Mouse (Mus musculus) heart, postnatal 0 days (tissue): ENCODE measurements at regions not wholly inside any gene's neighbourhood (a gene's known extent, or its start where the extent isn't known, plus 50 kb on each side); places are given as distances from the start of the nearest gene placed in this dataset.
"Not testable (repeated sequence)": the region's sequence is repeated elsewhere in the genome, so short reads cannot be mapped to it uniquely, and the experiment has no call there.

Experiments used
- ATAC-seq: fragments of 200-750 bp; cut with Nextera tagmentation; 2 replicates; pipeline ENCODE4 v1.8.0; 2017; ENCODE audit warnings: low read depth, moderate number of reproducible peaks, moderate library complexity; ENCODE audit not compliant: insufficient read depth
- DNase-seq: peaks from one replicate; pipeline ENCODE4 v3.0.0-alpha.2; 2016; ENCODE audit warnings: low spot score
- H3K27ac ChIP-seq: fragments of 300-500 bp; sonication (generic); 2 replicates; pipeline ENCODE4 v1.5.1; 2014; ENCODE audit warnings: low read depth, mild to moderate bottlenecking
- H3K27me3 ChIP-seq: fragments of 300-500 bp; sonication (generic); 2 replicates; pipeline ENCODE4 v1.6.1; 2014; ENCODE audit warnings: low read length, mixed read lengths; ENCODE audit not compliant: control insufficient read depth, insufficient read depth
- H3K36me3 ChIP-seq: fragments of 300-500 bp; sonication (generic); replicated peaks from 2 replicates; pipeline ENCODE4 v1.6.1; 2014; ENCODE audit warnings: low read length, mixed read lengths; ENCODE audit not compliant: control insufficient read depth, insufficient read depth
- H3K4me1 ChIP-seq: fragments of 300-500 bp; sonication (generic); 2 replicates; pipeline ENCODE4 v1.6.1; 2014; ENCODE audit warnings: antibody characterized with exemption; ENCODE audit not compliant: control insufficient read depth, insufficient read depth
- H3K4me2 ChIP-seq: fragments of 300-500 bp; sonication (generic); 2 replicates; pipeline ENCODE4 v1.6.1; 2014; ENCODE audit warnings: low read depth, mild to moderate bottlenecking, low read length, moderate library complexity
- H3K4me3 ChIP-seq: fragments of 300-500 bp; sonication (generic); 2 replicates; pipeline ENCODE4 v1.5.1; 2014; ENCODE audit warnings: low read depth, low read length
- H3K9ac ChIP-seq: fragments of 300-500 bp; sonication (generic); replicated peaks from 2 replicates; pipeline ENCODE4 v1.6.1; 2014; ENCODE audit warnings: low read depth, low read length, mixed read lengths
- H3K9me3 ChIP-seq: fragments of 300-500 bp; sonication (generic); replicated peaks from 2 replicates; pipeline ENCODE4 v1.6.1; 2016; ENCODE audit warnings: low read length; ENCODE audit not compliant: control insufficient read depth
- CTCF ChIP-seq: IDR thresholded peaks from 2 replicates; pipeline ENCODE4 v1.5.1; 2016; ENCODE audit warnings: antibody characterized with exemption, control low read depth, low read depth
- EP300 ChIP-seq: IDR thresholded peaks from 2 replicates; pipeline ENCODE4 v1.6.1; 2016; ENCODE audit warnings: antibody characterized with exemption, low read depth
- WGBS: fragments of 180-500 bp; shearing (Covaris S2); extraction: QIAGEN DNeasy Blood & Tissue Kit; methylation state at CpG from one replicate; pipeline ENCODE4 v1.1.7; 2014; 5-methylcytosine and 5-hydroxymethylcytosine counted together

DNA sequence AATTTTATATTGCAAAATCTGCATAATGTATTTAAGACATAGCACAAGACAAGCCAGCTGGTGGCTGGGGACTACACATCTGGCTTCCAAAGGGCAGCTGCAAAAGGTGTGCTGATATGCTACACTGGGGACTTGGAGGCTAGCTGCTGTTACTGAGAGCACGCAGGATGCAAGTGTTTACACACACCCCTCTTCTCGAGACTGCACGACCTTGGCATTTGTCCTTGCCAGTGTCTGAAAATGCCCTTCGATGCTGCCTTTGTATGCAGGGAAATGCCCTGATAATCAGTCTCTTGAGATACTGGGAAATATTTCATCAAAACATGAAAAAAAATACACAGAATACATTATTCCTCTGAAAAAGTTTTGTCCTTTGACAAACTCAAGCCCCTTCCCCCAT is 86.3 kb downstream of the Elovl4 start:
- no peak for TF ChIP-seq EP300
- no peak for TF ChIP-seq CTCF
- no peak for DNase-seq
- Histone ChIP-seq H3K4me2 (no peak overlapping the region), H3K36me3 (no peaks in the 10 kb centered on the region), H3K4me1 (0 out of 2 replicates have a peak, but pooled peaks cover 9% of the 10 kb centered on the region), H3K4me3 (no peak overlapping the region), H3K27me3 (no peaks in the 10 kb centered on the region), H3K9ac (no peak overlapping the region), H3K9me3 (no peaks in the 10 kb centered on the region), H3K27ac (no peak overlapping the region)
- no peak; the same call in 1 of the 2 replicates for ATAC-seq
- WGBS, result 16% methylated on average over 4 of the region's 4 CpGs

DNA sequence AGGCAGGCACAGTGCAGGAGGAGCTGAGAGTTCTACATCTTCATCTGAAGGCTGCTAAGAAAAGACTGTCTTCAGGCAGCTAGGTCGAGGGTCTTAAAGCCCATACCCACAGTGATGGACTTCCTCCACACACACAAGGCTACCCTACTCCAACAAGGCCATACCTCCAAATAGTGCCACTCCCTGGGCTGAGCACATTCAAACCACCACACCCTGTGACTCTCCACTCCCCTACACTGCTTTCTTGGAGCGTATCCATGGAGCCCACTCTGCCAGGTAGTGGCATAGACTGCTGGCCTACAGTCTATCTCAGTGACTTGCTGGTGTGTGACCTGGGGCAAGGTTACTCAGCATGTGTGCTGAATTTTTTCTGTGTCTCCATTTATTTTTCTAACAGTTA is 88.0 kb downstream of the Elovl4 start:
- H3K36me3 ChIP-seq, H3K4me1 ChIP-seq, DNase-seq, H3K9ac ChIP-seq, H3K4me3 ChIP-seq, ATAC-seq, H3K4me2 ChIP-seq, H3K27ac ChIP-seq, H3K27me3 ChIP-seq, H3K9me3 ChIP-seq: not testable (repeated sequence)
- WGBS, result 97% methylated on average over 2 of the region's 2 CpGs

DNA sequence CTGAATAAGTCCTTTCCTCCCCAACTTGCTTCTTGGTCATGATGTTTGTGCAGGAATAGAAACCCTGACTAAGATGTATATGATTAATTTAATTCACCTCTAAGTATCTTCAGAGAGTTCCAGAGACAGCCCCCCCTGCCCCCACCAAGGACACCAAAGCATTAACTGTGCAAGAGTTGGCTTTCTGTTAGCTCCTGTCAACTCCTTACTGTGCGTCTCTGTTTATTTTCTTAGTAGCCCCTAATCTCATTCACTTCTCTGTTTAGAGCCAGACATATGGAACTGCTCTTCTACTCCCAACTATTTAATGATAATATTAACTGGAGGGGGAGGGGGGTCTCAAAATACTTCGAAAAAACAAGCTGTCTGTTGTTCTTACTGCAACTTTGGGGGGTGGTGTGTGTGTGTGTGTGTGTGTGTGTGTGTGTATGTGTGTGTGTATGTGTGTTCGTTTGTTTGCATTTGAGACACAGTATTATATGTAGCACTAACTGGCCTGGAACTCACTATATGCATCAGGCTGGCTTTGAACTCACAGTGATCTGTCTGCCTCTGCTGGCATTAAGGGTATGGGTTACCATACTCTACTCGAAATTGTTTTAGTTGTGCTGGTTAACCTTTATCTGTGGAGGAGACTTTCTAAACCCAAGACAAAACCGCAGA is 89.8 kb downstream of the Elovl4 start:
- Histone ChIP-seq H3K9me3 (no peaks in the 10 kb centered on the region), H3K27ac (no peak overlapping the region), H3K27me3 (no peaks in the 10 kb centered on the region), H3K4me3 (no peak overlapping the region), H3K4me2 (no peak overlapping the region), H3K9ac (no peak overlapping the region), H3K4me1 (0 out of 2 replicates have a peak, but pooled peaks cover 9% of the 10 kb centered on the region), H3K36me3 (no peaks in the 10 kb centered on the region)
- 41% methylated on average over 5 of the region's 5 CpGs for WGBS
- peak; percentile 41; the same call in 1 of the 2 replicates for ATAC-seq
- TF ChIP-seq CTCF (no peak), EP300 (no peak)
- no peak for DNase-seq

DNA sequence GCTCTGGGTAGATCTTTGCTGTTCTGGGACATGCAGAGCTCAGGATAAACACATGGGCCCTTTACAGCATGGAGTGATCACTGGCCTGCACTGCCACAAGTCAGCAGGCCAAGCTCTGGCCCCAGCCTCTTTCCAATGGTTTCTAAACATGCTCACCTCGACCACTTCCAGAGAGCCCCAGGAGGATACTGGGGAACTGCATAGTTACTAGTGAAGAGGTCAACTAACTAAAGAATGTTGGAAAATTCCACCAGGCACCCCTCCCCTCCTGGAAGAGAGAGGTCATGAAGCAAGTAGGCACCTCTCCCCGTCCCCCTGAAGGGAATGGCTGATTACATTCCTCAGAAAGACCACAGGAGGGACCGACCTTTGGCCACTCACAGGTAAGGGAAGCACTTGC is 98.7 kb downstream of the Elovl4 start:
- H3K9ac ChIP-seq, result no peak overlapping the region
- no peaks in the 10 kb centered on the region for H3K27me3 ChIP-seq
- H3K36me3 ChIP-seq, result no peaks in the 10 kb centered on the region
- H3K27ac ChIP-seq, result no peak overlapping the region
- ATAC-seq, result no peak
- TF ChIP-seq EP300 (no peak), CTCF (no peak)
- WGBS, result 60% methylated on average over 3 of the region's 3 CpGs
- no peaks in the 10 kb centered on the region for H3K4me1 ChIP-seq
- H3K9me3 ChIP-seq, result no peaks in the 10 kb centered on the region
- DNase-seq, result no peak
- H3K4me2 ChIP-seq, result no peak overlapping the region
- H3K4me3 ChIP-seq, result no peak overlapping the region

DNA sequence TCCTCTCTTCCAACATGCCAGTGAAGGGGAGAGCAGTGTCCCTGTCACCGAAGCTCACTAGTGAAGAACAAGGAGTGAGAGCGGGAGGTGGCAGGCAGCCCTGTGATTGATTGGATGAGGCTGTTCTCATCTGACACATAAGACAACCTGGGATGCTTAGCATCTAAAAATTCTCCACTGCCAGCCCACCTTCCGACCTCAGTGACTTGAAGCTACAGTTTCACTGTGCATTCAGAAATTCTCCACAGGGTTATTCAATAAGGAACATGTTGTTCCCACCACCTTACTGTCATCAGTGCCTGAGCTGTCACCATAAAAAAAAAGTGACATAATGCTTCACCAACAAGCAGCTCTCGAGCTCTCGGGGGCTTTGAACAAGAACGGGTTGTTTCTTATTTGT is 100.0 kb downstream of the Elovl4 start:
- H3K4me1 ChIP-seq, result no peaks in the 10 kb centered on the region
- TF ChIP-seq EP300 (no peak), CTCF (no peak)
- DNase-seq (no peak), ATAC-seq (no peak)
- no peaks in the 10 kb centered on the region for H3K27me3 ChIP-seq
- no peaks in the 10 kb centered on the region for H3K36me3 ChIP-seq
- no peak overlapping the region for H3K4me3 ChIP-seq
- H3K4me2 ChIP-seq, result no peak overlapping the region
- no peak overlapping the region for H3K9ac ChIP-seq
- WGBS, result 65% methylated on average over 6 of the region's 6 CpGs
- H3K27ac ChIP-seq, result no peak overlapping the region
- no peaks in the 10 kb centered on the region for H3K9me3 ChIP-seq

DNA sequence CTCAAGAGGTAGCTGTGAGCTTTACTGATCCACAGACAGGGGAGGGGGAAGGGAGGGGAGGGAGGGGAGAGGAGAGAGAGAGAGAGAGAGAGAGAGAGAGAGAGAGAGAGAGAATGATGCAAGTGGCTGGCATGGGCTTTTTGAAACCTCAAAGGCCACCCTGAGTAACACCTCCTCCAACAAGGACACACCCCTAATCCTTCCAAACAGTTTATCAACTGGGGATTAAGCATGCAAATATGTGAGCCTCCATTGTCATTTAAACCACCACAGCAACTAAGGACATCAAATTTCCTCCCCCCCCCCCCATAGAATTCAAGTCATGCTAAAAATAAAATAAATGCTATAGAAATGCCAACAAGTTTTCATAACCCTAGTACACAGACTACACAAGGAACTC is 101.9 kb downstream of the Elovl4 start:
- Histone ChIP-seq H3K4me2 (no peak overlapping the region), H3K36me3 (no peaks in the 10 kb centered on the region), H3K4me3 (no peak overlapping the region), H3K9me3 (no peaks in the 10 kb centered on the region), H3K9ac (no peak overlapping the region), H3K27ac (no peak overlapping the region), H3K27me3 (no peaks in the 10 kb centered on the region), H3K4me1 (no peaks in the 10 kb centered on the region)
- no peak for TF ChIP-seq CTCF
- TF ChIP-seq EP300, result no peak
- ATAC-seq, result no peak
- no peak for DNase-seq
